Mouse (Mus musculus) heart, embryonic 11.5 days (tissue): Measurements from ENCODE around the gene Fyn. TPM values are rescaled to one million over a fixed set of nuclear protein-coding genes. Genes with fewer than 3 reads are reported as not detected.
A peak's percentile ranks its signal among the peaks of the same experiment; 100 is the strongest.

Source experiments
- ATAC-seq: fragments of 200-750 bp; cut with Nextera tagmentation; replicated peaks from 2 replicates; pipeline ENCODE4 v1.8.0; 2017; ENCODE audit warnings: moderate library complexity; ENCODE audit not compliant: insufficient number of reproducible peaks, low FRiP score, low TSS enrichment
- H3K27ac ChIP-seq: fragments of 300-500 bp; sonication (generic); 2 replicates; pipeline ENCODE4 v1.5.1; 2014; ENCODE audit warnings: mild to moderate bottlenecking, low read depth, low read length
- H3K27me3 ChIP-seq: fragments of 300-500 bp; sonication (generic); 2 replicates; pipeline ENCODE4 v1.6.1; 2014; ENCODE audit warnings: mild to moderate bottlenecking, low read length, mixed read lengths; ENCODE audit not compliant: control insufficient read depth, insufficient read depth
- H3K36me3 ChIP-seq: fragments of 300-500 bp; sonication (generic); 2 replicates; pipeline ENCODE4 v1.6.1; 2014; ENCODE audit warnings: mild to moderate bottlenecking, low read length, moderate library complexity, mixed read lengths; ENCODE audit not compliant: control insufficient read depth, insufficient read depth
- H3K4me1 ChIP-seq: fragments of 300-500 bp; sonication (generic); 2 replicates; pipeline ENCODE4 v1.6.1; 2014; ENCODE audit warnings: low read length; ENCODE audit not compliant: control insufficient read depth, insufficient read depth
- H3K4me2 ChIP-seq: fragments of 300-500 bp; sonication (generic); 2 replicates; pipeline ENCODE4 v1.6.1; 2014; ENCODE audit warnings: mild to moderate bottlenecking, moderate library complexity
- H3K4me3 ChIP-seq: fragments of 300-500 bp; sonication (generic); 2 replicates; pipeline ENCODE4 v1.5.1; 2014; ENCODE audit warnings: low read depth, low read length
- H3K9ac ChIP-seq: fragments of 300-500 bp; sonication (generic); 2 replicates; pipeline ENCODE4 v1.6.1; 2014; ENCODE audit warnings: mild to moderate bottlenecking, low read depth, low read length, moderate library complexity
- H3K9me3 ChIP-seq: fragments of 300-500 bp; sonication (generic); replicated peaks from 2 replicates; pipeline ENCODE4 v1.6.1; 2016; ENCODE audit warnings: low read length; ENCODE audit not compliant: control insufficient read depth
- whole genome bisulfite sequencing: fragments of 180-500 bp; shearing (Covaris S2); extraction: QIAGEN DNeasy Blood & Tissue Kit; methylation state at CpG from one replicate; pipeline ENCODE4 v1.1.7; 2014; ENCODE audit not compliant: insufficient replicate concordance; 5-methylcytosine and 5-hydroxymethylcytosine counted together
- polyA plus RNA-seq: library from polyadenylated mRNA; unstranded; fragments of >200 nt; fragmentation: Nextera tagmentation; extraction: Ambion mirVana; gene quantifications from 2 replicates; pipeline ENCODE4 v1.2.1, GENCODE M21; 2014

Fyn gene
- polyA plus RNA-seq, 1 experiment from 2014 or later: 17.2 TPM

DNA sequence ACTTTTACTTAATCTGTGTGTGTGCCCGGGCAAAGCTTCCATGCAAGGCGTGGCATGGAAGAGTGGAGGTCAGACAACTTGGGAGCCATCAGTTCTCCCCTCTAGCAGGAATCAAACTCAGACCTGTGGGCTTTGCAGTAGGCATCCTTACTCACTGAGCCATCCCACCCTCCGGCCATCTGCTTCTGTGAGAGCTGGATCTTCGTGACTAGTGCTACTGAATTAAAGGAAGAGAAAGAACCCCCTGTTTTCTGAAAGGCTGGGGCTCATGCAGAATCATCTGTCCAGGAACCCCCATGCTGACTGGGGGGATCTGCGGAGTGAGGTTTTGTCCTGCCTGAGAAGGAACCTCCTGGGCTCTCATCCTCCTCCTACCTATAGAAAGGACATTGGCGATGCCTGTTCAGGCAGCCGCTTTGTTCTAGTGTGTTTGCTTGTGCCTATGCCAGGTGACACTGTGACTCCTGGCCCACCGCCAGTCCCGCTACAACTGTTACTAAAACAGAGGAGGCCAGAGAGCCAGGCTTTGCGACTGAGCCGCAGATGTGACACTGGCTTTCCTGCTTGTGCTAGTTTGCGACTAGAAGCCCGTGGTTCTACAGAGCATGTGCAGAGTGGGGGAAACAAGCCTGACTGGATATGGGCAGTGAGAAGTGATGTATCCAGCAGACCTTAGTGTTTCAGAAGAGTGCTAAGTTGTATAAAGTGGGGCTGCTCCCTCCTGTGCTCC is 133.5 kb downstream of the Fyn start:
- Histone ChIP-seq H3K9me3 (no peaks in the 10 kb centered on the region), H3K4me1 (peaks cover 39% of the 10 kb centered on the region), H3K9ac (no peak overlapping the region; the same call in 1 of the 2 replicates), H3K4me3 (no peak overlapping the region), H3K36me3 (no peaks in the 10 kb centered on the region), H3K27ac (peak overlapping the region; percentile 35; the same call in 1 of the 2 replicates), H3K27me3 (no peaks in the 10 kb centered on the region), H3K4me2 (peak overlapping the region; percentile 27; the same call in 1 of the 2 replicates)
- 67% methylated on average over 13 of the region's 13 CpGs for WGBS
- no peak for ATAC-seq

DNA sequence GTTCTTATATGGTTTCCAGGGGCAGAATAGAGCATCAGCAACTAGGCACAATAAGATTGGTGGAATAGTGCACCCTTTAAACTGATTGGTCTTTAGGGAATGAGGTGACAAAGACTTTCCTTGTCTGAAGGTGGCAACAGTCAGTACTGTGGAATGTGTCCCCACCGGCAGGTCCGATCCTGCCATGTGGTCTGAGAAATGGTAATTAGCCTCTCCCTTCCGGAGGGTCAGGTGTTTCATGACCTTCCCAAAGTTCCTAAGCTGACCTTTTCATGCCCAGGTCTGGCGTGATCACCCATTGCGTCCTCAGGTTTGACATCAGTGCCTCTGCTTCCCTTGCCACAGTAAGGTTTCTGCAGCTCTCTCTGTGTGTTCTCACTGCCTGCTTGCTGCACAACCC is 134.7 kb downstream of the Fyn start:
- peaks cover 36% of the 10 kb centered on the region for H3K4me1 ChIP-seq
- no peak overlapping the region for H3K4me3 ChIP-seq
- H3K9ac ChIP-seq: no peak overlapping the region
- H3K4me2 ChIP-seq: no peak overlapping the region
- H3K36me3 ChIP-seq: no peaks in the 10 kb centered on the region
- 88% methylated on average over 5 of the region's 5 CpGs for WGBS
- ATAC-seq: no peak
- no peaks in the 10 kb centered on the region for H3K9me3 ChIP-seq
- no peaks in the 10 kb centered on the region for H3K27me3 ChIP-seq
- H3K27ac ChIP-seq: no peak overlapping the region

DNA sequence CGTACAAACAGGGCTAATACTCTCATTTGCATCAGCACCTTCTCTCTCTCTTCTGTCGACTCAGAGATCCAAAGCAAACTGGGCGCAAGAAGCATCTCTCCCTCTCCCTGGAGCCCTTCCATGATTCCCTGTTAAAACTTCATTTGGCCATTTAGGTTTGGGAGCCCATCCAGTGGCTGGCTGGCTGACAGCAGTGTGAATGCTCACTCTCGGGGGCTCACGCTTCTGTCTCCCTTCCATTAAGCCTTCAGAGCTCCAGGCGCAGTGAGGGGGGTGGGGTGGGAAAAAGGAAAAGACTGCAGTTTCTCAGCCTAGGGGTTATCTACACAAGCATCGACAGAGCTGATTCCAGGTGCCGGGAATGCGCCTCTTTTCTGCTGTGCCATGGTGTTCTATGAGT is 136.4 kb downstream of the Fyn start:
- 26% methylated on average over 9 of the region's 9 CpGs for WGBS
- no peaks in the 10 kb centered on the region for H3K36me3 ChIP-seq
- no peak overlapping the region for H3K27ac ChIP-seq
- H3K4me2 ChIP-seq: no peak overlapping the region
- peaks cover 30% of the 10 kb centered on the region for H3K4me1 ChIP-seq
- H3K27me3 ChIP-seq: no peaks in the 10 kb centered on the region
- H3K9me3 ChIP-seq: no peaks in the 10 kb centered on the region
- H3K9ac ChIP-seq: no peak overlapping the region
- ATAC-seq: no peak
- no peak overlapping the region for H3K4me3 ChIP-seq

DNA sequence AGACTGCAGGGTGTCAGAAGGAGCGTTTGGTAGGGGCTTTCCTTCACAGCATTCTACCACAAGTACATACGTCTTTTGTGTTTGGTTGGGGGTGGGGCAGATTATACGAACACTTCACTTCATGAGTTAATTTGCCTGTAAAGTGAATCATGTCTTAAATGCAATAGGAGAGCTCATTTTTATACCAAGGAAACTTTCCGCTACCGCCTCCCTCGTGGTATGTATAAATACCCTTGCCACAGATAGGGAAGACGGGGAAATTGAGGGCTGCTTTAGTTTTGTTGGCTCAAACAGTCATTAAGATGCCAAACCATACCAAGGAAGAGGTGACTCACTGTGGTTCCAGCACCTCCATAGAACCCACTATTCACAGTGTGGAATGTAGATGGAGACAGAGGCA is 137.0 kb downstream of the Fyn start:
- Histone ChIP-seq H3K9ac (no peak overlapping the region), H3K36me3 (no peaks in the 10 kb centered on the region), H3K9me3 (no peaks in the 10 kb centered on the region), H3K27me3 (no peaks in the 10 kb centered on the region), H3K4me2 (no peak overlapping the region), H3K4me3 (no peak overlapping the region), H3K4me1 (peaks cover 30% of the 10 kb centered on the region), H3K27ac (no peak overlapping the region)
- ATAC-seq: no peak
- WGBS: 75% methylated on average over 7 of the region's 7 CpGs

DNA sequence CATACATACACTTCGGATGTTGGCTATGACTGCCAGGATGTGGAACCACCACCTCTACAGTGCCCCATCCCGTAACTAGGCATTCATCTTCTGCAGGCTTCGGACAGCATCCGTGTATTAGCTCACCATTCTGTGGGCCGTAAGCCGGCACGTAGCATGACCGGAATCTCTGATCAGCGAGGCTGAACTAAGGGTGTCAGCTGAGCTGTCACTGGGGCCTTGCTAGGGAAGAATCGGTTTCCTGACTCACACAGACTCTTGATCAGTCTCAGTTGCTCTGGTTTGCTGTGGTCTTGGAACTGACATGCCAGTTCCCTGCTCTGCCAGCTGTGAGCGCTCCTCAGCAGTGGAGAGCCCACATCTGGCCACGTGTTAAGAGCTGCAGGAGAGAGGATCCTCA is 137.7 kb downstream of the Fyn start:
- 80% methylated on average over 12 of the region's 12 CpGs for WGBS
- ATAC-seq: no peak
- Histone ChIP-seq H3K36me3 (no peaks in the 10 kb centered on the region), H3K4me3 (no peak overlapping the region), H3K4me1 (peaks cover 27% of the 10 kb centered on the region), H3K27me3 (no peaks in the 10 kb centered on the region), H3K9ac (no peak overlapping the region), H3K27ac (no peak overlapping the region), H3K9me3 (no peaks in the 10 kb centered on the region), H3K4me2 (no peak overlapping the region)

DNA sequence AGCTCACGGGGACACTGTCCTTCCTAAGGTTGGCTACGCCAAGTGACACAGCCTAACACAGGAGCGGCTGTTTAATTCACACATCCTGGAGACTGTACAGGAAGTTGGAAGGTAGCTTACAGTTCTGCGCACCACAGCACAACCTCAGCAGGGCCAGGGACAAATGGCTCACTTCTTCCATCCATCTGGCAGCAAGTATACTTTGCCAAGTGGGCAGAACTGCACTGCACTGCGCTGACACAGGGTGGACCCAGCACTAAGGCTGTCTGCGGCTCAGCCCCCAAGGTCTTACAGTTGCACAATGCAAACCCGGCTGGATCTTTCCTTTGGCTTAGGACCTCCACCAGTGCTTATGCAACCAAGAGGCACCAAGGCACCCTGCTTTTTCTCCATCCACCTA is 138.2 kb downstream of the Fyn start:
- no peak overlapping the region for H3K4me2 ChIP-seq
- no peak overlapping the region for H3K27ac ChIP-seq
- H3K4me3 ChIP-seq: no peak overlapping the region
- ATAC-seq: no peak
- H3K27me3 ChIP-seq: no peaks in the 10 kb centered on the region
- H3K9me3 ChIP-seq: no peaks in the 10 kb centered on the region
- no peaks in the 10 kb centered on the region for H3K36me3 ChIP-seq
- peaks cover 23% of the 10 kb centered on the region for H3K4me1 ChIP-seq
- 81% methylated on average over 7 of the region's 7 CpGs for WGBS
- no peak overlapping the region for H3K9ac ChIP-seq

DNA sequence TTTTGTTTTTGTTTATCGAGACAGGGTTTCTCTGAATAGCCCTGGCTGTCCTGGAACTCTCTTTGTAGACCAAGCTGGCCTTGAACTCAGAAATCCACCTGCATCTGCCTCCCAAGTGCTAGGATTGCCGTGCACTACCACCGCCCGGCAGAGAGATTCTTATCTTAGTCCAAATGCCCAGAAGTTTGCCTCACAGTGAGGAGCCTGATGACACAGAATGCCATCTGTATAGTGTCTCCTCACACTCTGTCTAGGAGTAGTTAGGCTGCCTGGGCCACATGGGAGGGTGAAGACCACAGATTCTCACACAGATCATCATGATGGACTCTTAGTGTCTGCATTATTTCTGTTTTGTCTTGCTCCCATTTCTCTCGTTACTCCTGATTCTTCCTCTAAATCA is 140.1 kb downstream of the Fyn start:
- ATAC-seq: no peak
- no peak overlapping the region for H3K27ac ChIP-seq
- H3K4me1 ChIP-seq: peaks cover 12% of the 10 kb centered on the region
- WGBS: 56% methylated on average over 5 of the region's 5 CpGs
- H3K36me3 ChIP-seq: no peaks in the 10 kb centered on the region
- H3K27me3 ChIP-seq: no peaks in the 10 kb centered on the region
- H3K4me2 ChIP-seq: no peak overlapping the region
- H3K9ac ChIP-seq: no peak overlapping the region
- H3K4me3 ChIP-seq: no peak overlapping the region
- H3K9me3 ChIP-seq: no peaks in the 10 kb centered on the region

DNA sequence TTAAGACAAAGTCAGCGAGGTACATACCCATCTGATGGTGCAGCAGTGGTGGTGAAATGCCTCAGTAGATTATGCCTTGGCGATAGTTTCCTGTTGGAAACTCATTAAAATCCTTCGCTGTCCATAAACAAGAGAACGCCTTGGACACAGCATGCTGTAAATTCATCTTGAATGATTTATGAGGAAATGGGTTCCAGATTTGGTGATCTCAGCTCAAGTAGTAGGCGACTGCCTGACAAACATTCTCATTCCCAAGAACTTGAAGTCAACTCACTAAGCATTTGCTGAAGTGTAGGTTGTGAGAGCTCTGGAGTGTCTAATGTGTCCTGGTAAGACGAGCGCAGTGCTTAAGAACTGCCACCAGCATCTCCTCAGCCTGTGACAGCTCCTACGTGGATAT is 141.3 kb downstream of the Fyn start:
- Histone ChIP-seq H3K4me2 (no peak overlapping the region), H3K27me3 (no peaks in the 10 kb centered on the region), H3K9ac (no peak overlapping the region), H3K27ac (no peak overlapping the region), H3K4me1 (peaks cover 12% of the 10 kb centered on the region), H3K9me3 (no peaks in the 10 kb centered on the region), H3K4me3 (no peak overlapping the region), H3K36me3 (no peaks in the 10 kb centered on the region)
- ATAC-seq: no peak
- 77% methylated on average over 8 of the region's 8 CpGs for WGBS

DNA sequence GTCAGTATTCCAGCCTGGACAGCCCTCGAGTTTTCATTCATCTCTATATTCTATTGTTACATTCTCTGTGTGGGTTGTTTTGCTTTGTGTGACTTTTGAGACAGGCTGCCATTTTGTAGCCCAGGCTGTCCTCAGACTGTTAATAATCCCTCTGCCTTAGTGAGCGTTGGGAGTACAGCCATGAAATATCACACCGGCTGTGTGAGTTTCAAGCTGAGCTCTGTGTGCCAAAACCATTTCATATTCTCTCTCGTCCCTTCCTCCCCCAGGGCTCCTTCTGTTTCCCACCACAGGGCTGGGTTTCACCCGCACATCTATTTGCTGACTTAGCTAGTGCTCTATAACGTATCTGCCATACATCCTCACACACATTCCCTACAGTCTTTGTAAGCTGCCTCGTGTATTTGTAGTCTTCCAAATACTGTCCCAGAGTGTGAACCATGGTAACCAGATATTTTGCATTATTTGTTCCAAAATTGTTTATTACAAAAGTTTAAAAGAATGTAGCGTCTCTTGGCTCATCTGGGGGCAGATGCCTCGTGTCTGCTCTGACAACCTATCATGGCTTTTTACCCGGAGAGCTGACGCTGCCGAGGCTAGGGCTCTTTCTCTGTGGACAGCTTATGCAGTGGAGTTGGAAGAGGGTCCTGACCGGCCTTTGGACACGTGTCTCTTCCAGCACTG is 144.1 kb downstream of the Fyn start:
- Histone ChIP-seq H3K4me1 (0 out of 2 replicates have a peak, but pooled peaks cover 2% of the 10 kb centered on the region), H3K9me3 (no peaks in the 10 kb centered on the region), H3K36me3 (peaks cover 10% of the 10 kb centered on the region), H3K27me3 (no peaks in the 10 kb centered on the region), H3K9ac (no peak overlapping the region), H3K4me3 (no peak overlapping the region), H3K27ac (no peak overlapping the region), H3K4me2 (no peak overlapping the region)
- 88% methylated on average over 14 of the region's 14 CpGs for WGBS
- no peak for ATAC-seq
